Mouse (Mus musculus): ENCODE measurements around the gene Pih1d2.

Gene Pih1d2

GRCm38 (mm10) chr9:50616766-50617603 is at the start of gene Pih1d2, which contains the start of gene Nkapd1:
TSS of gene Pih1d2 (plus strand) at chr9:50617321.
TSS of gene Nkapd1 (minus strand) at chr9:50617464.
- DNase-seq (ENCODE audit: low spot score in 2 of 2) = peak; percentile 79 to 85

GRCm38 (mm10) chr9:50567372-50567771 is 49.7 kb upstream of the Pih1d2 start:
- no peak for DNase-seq (ENCODE audit: low spot score in 2 of 2)

DNA sequence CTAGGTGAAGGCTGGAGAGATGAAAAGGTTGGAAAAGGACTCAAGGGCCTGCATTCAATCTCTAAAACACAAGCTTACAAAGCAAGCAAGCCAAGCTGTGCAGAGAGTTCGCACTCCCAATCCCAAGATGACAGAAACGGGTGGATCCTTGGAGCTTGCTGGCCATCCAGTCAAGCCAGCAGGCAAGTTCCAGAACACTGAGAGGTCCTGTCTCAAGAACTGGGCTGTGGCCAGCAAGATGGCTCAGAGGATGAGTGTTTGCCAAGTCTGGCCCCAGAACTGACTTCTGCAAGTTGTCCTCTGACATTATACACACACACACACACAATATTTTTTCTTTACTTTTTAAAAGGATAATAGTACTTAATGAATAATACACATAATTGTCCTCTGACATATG is 49.2 kb upstream of the Pih1d2 start:
- DNase-seq (ENCODE audit: low spot score in 2 of 2) = no peak

GRCm38 (mm10) chr9:50569599-50570525 is 47.3 kb upstream of the Pih1d2 start:
- DNase-seq (ENCODE audit: low spot score in 2 of 2) = no peak

DNA sequence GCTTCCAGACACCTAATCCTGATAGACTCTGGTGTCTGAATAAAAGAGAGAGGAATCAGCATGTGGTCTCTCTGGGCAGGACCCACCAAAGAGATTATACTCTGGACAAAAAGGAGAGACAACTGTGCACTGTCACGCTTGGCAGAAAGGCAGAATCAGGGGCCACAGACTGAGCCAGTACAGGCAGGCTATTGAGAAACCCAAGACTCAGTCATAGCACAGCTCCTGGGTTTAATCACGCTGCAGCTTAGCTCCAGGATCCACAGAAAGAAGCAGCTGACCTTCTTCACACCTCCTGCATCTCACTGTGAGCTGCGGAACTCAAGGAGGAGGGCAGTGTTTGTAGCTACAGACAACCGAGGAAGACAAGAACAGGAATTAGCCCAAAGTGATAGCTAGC is 36.8 kb upstream of the Pih1d2 start:
- DNase-seq (ENCODE audit: low spot score in 2 of 2) = no peak

DNA sequence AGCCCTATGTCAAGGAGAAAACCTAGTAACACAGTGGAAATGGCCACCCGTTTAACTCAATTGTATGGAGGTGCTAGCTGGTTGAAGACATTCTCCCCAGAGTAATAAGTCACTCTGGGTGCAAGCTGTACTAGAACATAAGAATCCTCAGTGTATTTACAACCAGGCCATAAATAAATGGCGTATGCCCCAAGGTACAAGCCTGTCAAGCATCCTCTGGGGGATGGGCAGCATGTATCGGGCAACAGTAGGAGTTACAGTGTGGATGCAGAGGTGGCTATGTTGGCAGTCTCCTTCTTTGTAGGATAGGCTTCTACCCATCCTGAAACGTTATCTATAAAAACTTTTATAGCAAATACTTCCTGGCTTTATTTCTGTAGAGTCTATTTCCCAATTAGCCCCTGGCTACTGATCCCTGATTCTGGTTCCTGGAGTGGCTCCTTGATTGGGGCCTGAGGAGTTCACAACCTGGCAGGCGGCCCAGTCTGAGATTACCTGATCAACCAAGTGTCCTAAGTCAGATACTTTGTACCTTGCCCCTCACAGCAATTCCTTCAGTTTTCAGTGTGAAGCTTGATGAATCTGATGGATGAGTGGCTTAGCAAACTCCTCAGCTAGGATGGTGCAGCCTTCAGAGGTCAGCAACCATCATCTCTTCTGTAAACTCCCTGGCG is 31.8 kb upstream of the Pih1d2 start:
- no peak for DNase-seq (ENCODE audit: low spot score in 2 of 2)

DNA sequence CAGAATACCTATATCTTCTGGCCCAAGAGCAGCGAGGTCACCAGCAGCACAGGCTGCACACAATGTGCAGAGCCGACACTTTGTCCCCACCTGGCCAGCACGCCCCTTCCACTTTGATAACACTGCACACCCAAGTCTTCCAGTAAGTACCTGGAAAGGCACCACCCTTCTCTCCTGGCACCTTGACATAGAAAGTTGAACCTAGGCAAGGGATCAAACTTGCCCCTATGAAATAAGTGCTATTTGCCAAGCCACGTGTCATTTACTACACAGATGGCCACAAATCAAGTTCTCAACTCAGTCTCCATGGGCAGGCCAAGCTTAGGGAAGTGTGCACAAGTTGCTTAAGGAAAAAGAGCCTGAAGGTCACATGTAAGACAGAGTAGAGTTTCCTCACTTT is 30.2 kb upstream of the Pih1d2 start:
- DNase-seq (ENCODE audit: low spot score in 2 of 2) = no peak

DNA sequence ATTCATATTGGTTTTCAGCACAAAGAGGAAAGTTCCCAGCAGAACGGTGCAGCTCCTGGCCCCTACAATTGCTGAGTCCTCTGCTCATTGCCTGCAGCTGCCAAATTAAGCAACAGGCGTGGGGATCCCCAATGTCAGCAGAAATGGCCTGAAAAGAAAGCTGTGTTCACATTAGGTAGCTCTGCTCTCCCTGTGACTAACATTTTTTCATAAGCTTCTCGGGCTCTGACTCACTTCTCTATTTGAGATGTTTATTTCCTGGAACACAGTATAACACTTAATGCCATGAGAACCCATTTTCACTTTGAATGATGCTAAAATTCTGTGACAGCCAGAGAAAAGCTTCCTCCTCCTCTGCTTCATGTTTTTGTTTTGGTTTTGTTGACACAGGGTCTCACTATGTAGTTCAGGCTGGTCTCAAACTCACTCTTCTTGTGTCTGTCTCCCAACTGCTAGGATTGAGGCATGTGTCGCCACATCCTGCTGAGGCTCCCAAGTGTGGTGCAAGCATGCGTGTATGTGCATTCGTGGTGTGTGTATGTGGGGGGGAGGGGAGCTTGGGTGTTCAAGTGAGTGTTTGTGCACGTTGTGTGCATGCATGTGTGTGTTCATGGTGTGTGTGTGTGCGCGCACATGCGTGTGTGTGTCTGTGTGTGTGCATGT is 26.1 kb upstream of the Pih1d2 start:
- DNase-seq (ENCODE audit: low spot score in 2 of 2) = no peak

GRCm38 (mm10) chr9:50592955-50593354 is 24.2 kb upstream of the Pih1d2 start:
- DNase-seq (ENCODE audit: low spot score in 2 of 2) = no peak

GRCm38 (mm10) chr9:50593544-50593943 is 23.6 kb upstream of the Pih1d2 start:
- DNase-seq (ENCODE audit: low spot score in 2 of 2) = no peak

- DNase-seq (ENCODE audit: low spot score in 2 of 2) = no peak
Measured at GRCm38 (mm10) chr9:50594794-50595417, 22.2 kb upstream of the Pih1d2 start.

DNA sequence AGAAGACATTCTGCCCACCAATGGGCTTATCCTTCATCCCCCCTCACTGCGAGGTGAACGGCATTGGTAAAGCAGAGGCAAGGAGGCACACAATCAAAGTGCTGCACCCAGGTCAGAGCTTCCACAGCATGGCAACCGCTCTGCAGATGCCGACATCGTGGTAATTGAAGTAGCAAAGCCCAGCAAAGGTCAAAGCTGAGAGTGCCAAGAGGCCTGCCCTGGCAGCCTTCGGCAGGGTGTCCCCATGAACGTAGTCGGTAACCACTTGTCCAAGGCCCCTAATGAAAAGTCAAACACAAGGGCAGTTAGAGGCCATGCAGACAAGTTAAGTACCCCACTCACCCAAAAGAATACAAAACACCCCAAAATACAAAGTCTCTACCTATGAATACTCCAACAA is 20.1 kb upstream of the Pih1d2 start:
- DNase-seq (ENCODE audit: low spot score in 2 of 2) = no peak

DNA sequence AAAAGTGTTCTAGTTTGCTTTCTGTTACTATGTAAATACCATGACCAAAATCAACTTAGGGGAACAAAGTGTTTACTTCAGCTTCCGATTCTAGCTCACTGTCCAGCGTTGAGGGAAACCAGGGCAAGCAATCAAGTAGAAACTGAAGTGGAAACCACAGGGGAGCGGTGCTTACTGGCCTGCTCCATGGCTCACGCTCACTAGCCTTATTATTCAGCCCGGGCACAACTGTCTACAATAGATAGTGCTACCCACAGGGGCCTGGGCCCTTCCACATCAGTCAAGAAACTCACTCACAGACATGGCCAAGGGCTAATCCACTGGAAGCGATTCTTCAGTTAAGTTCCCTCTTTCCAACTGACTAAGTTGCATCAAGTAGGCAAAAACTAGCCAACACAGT is 15.6 kb upstream of the Pih1d2 start:
- DNase-seq (ENCODE audit: low spot score in 2 of 2) = no peak

DNA sequence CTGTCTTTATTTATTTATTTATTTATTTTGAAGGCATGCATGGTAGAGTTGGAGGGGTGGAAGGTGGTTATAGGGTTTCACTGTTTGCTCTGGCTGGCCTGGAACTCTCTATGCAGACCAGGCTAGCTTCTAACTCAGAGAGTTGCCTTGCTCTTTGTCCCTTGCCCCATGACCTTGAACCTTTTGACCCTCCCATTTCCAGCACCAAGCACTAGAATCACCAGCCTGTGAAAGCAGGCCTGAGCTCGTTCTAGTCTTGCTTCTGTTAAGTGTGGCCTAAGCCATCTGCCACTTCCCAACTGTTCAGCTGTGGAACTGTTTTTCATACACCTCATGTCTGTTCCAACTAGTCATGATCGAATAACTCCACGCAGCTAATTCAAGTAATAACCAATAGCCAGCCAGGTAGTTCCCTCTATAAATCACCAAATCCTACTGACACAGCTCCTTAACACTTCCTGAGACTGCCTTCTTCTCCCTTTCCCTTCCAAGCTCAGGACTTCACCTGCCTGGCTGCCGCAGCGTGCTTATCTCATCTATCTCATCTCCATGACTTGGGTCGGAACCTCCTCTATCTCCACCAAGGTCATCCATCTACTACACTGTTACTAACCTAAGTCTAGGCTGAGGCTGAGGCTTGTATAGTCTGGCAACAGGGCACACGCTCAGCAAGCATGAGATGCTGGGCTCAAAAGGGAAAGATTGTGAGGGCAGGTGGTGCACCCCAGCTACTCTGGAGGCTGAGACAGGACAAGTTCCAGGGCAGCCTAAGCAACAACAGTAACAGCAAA is 14.9 kb upstream of the Pih1d2 start:
- DNase-seq (ENCODE audit: low spot score in 2 of 2) = no peak

DNA sequence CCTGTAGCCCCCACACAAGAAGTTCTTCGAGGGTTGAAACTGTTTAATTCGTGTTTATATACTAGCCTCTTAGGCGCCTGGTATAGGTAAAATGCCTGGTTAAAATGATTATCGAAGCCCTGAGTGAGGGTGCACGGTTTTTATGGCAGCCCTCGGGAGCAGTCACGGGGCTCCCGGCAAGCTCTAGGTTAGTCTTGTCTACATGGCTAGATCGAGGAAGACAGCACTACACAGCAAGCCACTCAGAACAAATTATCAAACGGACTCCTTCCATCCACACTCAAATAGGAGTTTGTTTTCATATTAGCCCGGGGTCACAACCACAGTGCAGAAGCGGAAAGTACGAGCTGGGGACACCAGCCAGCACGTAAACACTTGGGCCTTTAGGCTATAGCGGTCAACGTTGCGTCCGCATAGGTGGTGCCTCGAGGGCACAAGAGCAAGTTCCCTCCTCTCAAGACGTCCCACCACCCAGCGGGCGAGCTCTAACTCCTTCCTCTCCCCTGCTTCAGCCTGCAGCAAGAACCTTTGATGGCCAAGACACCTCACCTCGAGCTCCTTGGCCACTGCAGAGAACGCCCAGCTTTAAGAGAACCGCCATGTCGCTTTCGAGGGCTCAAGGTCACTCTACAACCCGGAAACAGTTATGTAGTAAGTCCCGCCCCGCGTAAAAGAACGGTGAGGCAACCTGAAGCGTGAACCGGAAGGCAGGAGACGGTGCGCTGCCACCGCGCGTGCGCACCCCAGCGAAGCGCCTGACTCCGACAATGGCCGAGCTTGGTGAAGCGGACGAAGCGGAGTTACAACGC is 13.7 kb upstream of the Pih1d2 start, which contains the start of the genes Sdhd and Timm8b:
Gene Sdhd (minus strand): TSS at position 624 of the 809 bp plus-strand sequence.
Gene Timm8b (plus strand): TSS at position 722 of the 809 bp plus-strand sequence.
- DNase-seq (ENCODE audit: low spot score in 2 of 2) = peak; percentile 93 to 95

GRCm38 (mm10) chr9:50603998-50604324 is 13.2 kb upstream of the Pih1d2 start:
- no peak for DNase-seq (ENCODE audit: low spot score in 2 of 2)

- DNase-seq (ENCODE audit: low spot score in 2 of 2) = no peak
Measured at GRCm38 (mm10) chr9:50604338-50604737, 12.8 kb upstream of the Pih1d2 start.

DNA sequence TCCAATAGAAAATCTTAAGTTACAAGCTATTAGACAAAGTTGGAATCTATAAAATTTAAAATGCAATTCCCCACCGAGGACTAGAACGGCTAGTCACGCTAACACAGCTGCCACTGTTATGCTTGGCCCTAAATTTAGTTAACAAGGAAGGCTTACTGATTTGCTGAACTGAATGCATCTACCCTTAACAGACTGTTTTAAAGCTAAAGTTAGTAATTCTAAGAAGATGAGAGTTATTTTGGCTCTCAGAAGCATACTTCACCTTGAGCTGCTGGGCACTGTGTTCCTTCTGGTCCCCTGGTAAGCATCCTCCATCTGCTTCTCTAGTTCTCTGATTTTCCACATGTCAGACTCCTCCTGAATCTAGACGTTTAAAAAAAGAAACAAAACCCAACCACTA is 5.0 kb upstream of the Pih1d2 start:
- peak in 1 of 2 experiments; percentile 36 for DNase-seq (ENCODE audit: low spot score in 2 of 2)

DNA sequence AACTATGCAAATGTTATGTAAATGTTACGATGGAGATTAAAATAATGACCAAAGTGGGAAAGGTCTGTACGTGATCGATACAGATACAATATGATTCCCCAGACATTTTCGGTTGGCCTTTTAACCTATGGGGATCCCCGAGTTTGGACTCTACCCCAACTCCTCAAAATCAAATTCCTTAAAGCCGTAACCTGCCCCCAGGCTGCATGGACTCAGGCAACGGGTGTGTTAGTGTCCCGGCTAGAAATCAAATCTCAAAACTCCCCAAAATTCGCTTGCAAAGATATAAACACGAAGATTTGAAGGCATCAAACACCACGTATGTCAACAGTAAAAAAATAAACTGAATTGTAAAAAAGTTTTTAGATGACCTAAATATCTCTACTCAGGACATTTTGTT is 960 bp upstream of the Pih1d2 start:
- DNase-seq (ENCODE audit: low spot score in 2 of 2) = no peak

Data from right cerebral cortex, postnatal 36 days (tissue).